Mouse (Mus musculus): ENCODE measurements around the gene Gse1. TPM values are rescaled to one million over a fixed set of nuclear protein-coding genes. Genes with fewer than 3 reads are reported as not detected.
"Not testable (repeated sequence)": the region's sequence is repeated elsewhere in the genome, so short reads cannot be mapped to it uniquely, and the experiment has no call there.

Gene Gse1
- total and polyA plus RNA-seq, 3 experiments, result 23.6 to 128 (median 66.9) TPM

GRCm38 (mm10) chr8:120332379-120333229, 104.3 kb downstream of the Gse1 start (continued):
- TF ChIP-seq ZKSCAN1 (IDR thresholded peaks at IDR 0.05; ENCODE audit: low read depth, low read length) (no peak), POLR2AphosphoS2 (IDR thresholded peaks at IDR 0.05; ENCODE audit: low read length) (no peak), RAD21 (IDR thresholded peaks at IDR 0.05; ENCODE audit: low read depth, low read length) (peak; percentile 44), TCF12 (IDR thresholded peaks at IDR 0.05; ENCODE audit: low read depth, low read length) (no peak), MXI1 (IDR thresholded peaks at IDR 0.05; ENCODE audit: low read depth, low read length) (0 out of 2 replicates have a peak, but pooled peaks have one; percentile 31)

GRCm38 (mm10) chr8:120333681-120334080, 105.4 kb downstream of the Gse1 start:
- Histone ChIP-seq H3K79me2 (ENCODE audit: control insufficient read depth, insufficient read depth, low read length, poor library complexity) (peaks cover 7% of the 10 kb centered on the region), H3K27me3 (ENCODE audit: control insufficient read depth in 1 of 2, insufficient read depth in 2 of 2, low read length in 2 of 2) (no peaks in the 10 kb centered on the region), H3K9me3 (replicated peaks; ENCODE audit: insufficient read depth, low read length) (no peaks in the 10 kb centered on the region), H3K27ac (ENCODE audit: control insufficient read depth, low read depth, low read length) (peak overlapping the region; percentile 96), H3K4me1 (ENCODE audit: control insufficient read depth in 1 of 2, insufficient read depth in 2 of 2, low read length in 2 of 2) (peaks cover 7 to 42% of the 10 kb centered on the region in 2 experiments), H3K9ac (ENCODE audit: control insufficient read depth, low read depth, low read length, poor library complexity, severe bottlenecking) (peak overlapping the region; percentile 72), H3K4me3 (ENCODE audit: control insufficient read depth in 1 of 2, insufficient read depth in 1 of 2, low read depth in 2 of 2, low read length in 2 of 2) (peak overlapping the region; percentile 47 to 56), H3K36me3 (ENCODE audit: control insufficient read depth in 1 of 2, insufficient read depth in 2 of 2, low read length in 2 of 2) (peaks cover 0 to 17% of the 10 kb centered on the region in 2 experiments; a peak in 2 of 4 replicates)
- DNase-seq (ENCODE audit: low read depth, low spot score), result peak; percentile 61
- TF ChIP-seq ETS1 (IDR thresholded peaks at IDR 0.05; ENCODE audit: low read depth, low read length) (peak; percentile 27; the same call in 1 of the 2 replicates), MAFK (IDR thresholded peaks at IDR 0.05; ENCODE audit: borderline replicate concordance, low read depth, low read length) (no peak), TAL1 (IDR thresholded peaks at IDR 0.05; ENCODE audit: low read length) (0 out of 2 replicates have a peak, but pooled peaks have one; percentile 22), GABPA (IDR thresholded peaks at IDR 0.05; ENCODE audit: low read depth, low read length) (no peak), POLR2A (IDR thresholded peaks at IDR 0.05; ENCODE audit: control insufficient read depth in 1 of 2, insufficient read depth in 1 of 2, low read depth in 1 of 2, low read length in 2 of 2, poor library complexity in 1 of 2) (peak in 1 of 2 experiments; percentile 10; a peak in 1 of 4 replicates), RCOR1 (IDR thresholded peaks at IDR 0.05; ENCODE audit: low read depth, low read length) (no peak), ZNF384 (IDR thresholded peaks at IDR 0.05; ENCODE audit: low read depth, low read length) (no peak), POLR2AphosphoS2 (IDR thresholded peaks at IDR 0.05; ENCODE audit: low read length) (0 out of 2 replicates have a peak, but pooled peaks have one; percentile 39), CHD1 (IDR thresholded peaks at IDR 0.05; ENCODE audit: low read depth, low read length) (0 out of 2 replicates have a peak, but pooled peaks have one; percentile 29), BHLHE40 (IDR thresholded peaks at IDR 0.05; ENCODE audit: borderline replicate concordance, low read depth, low read length) (no peak)

- Histone ChIP-seq H3K4me1 (ENCODE audit: control insufficient read depth in 1 of 2, insufficient read depth in 2 of 2, low read length in 2 of 2) (peaks cover 4 to 37% of the 10 kb centered on the region in 2 experiments; a peak in 3 of 4 replicates), H3K27ac (ENCODE audit: control insufficient read depth, low read depth, low read length) (peak overlapping the region; percentile 96), H3K9ac (ENCODE audit: control insufficient read depth, low read depth, low read length, poor library complexity, severe bottlenecking) (peak overlapping the region; percentile 80), H3K36me3 (ENCODE audit: control insufficient read depth in 1 of 2, insufficient read depth in 2 of 2, low read length in 2 of 2) (peaks cover 0 to 12% of the 10 kb centered on the region in 2 experiments; a peak in 2 of 4 replicates)
- not testable (repeated sequence) for DNase-seq (ENCODE audit: low read depth, low spot score); H3K9me3 ChIP-seq (replicated peaks; ENCODE audit: insufficient read depth, low read length); H3K27me3 ChIP-seq (ENCODE audit: control insufficient read depth in 1 of 2, insufficient read depth in 2 of 2, low read length in 2 of 2); H3K79me2 ChIP-seq (ENCODE audit: control insufficient read depth, insufficient read depth, low read length, poor library complexity); H3K4me3 ChIP-seq (ENCODE audit: control insufficient read depth in 1 of 2, insufficient read depth in 1 of 2, low read depth in 2 of 2, low read length in 2 of 2)
Observed at GRCm38 (mm10) chr8:120334261-120334660, 106.0 kb downstream of the Gse1 start.

Measured in MEL (cell line).